In the genomic region with DNA sequence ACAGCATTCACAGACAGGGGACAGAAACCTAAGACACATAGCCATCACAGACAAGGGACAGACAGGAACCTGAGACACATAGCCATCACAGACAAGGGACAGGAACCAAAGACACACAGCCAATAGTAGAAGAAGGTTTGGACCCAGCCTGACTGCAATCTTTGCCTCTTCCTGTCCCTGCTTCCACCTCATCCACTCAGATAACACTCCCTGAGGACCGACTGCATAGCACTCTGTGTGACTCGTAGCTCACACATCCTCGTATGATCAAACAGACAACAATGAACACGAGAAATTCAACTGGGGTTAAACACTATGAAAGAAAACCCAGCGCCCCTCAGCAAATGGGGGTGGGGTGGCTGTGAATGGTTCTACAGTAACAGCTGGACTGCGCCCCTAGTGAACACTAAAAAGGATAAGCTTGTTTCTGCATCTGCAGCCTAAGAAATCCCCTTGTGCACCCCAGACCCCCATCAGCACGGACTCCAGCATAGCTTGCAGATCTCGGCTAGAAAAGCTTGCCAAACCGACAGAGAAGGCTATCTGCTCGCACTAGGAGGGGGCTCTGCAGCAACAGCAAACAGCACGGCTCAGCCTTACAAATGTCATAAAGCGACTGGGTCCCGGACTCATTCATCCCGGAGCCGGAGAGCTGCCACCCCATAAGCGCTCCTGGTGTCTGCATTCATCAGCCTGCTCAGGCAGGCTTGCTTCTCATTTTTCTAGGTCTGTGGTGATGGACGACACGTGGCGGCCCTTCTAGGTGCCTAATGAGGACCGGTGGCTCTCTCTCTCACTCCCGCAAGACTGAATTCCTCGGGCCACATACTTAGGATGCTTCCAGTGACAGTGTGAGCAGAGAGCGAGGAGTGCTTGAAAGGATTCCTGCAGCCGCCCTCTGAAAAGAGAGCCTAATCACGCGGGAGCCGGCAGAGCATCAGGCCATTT, we compare ENCODE assay signal across 8 mouse cellular contexts. TPM values are rescaled to one million over a fixed set of nuclear protein-coding genes. Genes with fewer than 3 reads are reported as not detected.
DNase-seq lines count a peak whose midpoint lies in the region; ATAC-seq and TF ChIP-seq lines count a peak whose summit lies in the region.

No protein-coding gene starts in this region.

- ATAC-seq in frontal cortex, adult (ENCODE audit: low TSS enrichment): peak; percentile 18; the same call in 1 of the 2 replicates
- 0 out of 2 replicates have a peak, but pooled peaks have one; percentile 36 for ATAC-seq in forebrain, embryonic 12.5 days (ENCODE audit: low FRiP score)
- no peak for ATAC-seq in limb, embryonic 15.5 days (ENCODE audit: insufficient number of reproducible peaks, low FRiP score, low TSS enrichment, low read depth)
- no peak for ATAC-seq in inflammation-experienced regulatory T-cells, adult 6 months

- peaks cover 38% of the 10 kb centered on the region for H3K27me3 ChIP-seq in E14TG2a.4 (ENCODE audit: insufficient read depth, low read length)
- peaks cover 18% of the 10 kb centered on the region for H3K27me3 ChIP-seq in forebrain, embryonic 12.5 days
- H3K27me3 ChIP-seq in limb, embryonic 15.5 days: peaks cover 13% of the 10 kb centered on the region

- WGBS in forebrain, embryonic 12.5 days: 10% methylated on average over 27 of the region's 27 CpGs
- 9% methylated on average over 27 of the region's 27 CpGs for WGBS in limb, embryonic 15.5 days

- peak overlapping the region; percentile 21; the same call in 1 of the 2 replicates for H3K9ac ChIP-seq in forebrain, embryonic 12.5 days
- H3K9ac ChIP-seq in limb, embryonic 15.5 days: peak overlapping the region; percentile 23; the same call in 1 of the 2 replicates

- peaks cover 34% of the 10 kb centered on the region for H3K4me1 ChIP-seq in E14TG2a.4 (replicated peaks; ENCODE audit: low read depth, low read length)
- peaks cover 55% of the 10 kb centered on the region for H3K4me1 ChIP-seq in forebrain, embryonic 12.5 days
- H3K4me1 ChIP-seq in limb, embryonic 15.5 days: peaks cover 32% of the 10 kb centered on the region

- H3K36me3 ChIP-seq in E14TG2a.4 (ENCODE audit: insufficient read depth, low read length): no peaks in the 10 kb centered on the region
- no peaks in the 10 kb centered on the region for H3K36me3 ChIP-seq in forebrain, embryonic 12.5 days (replicated peaks)
- no peaks in the 10 kb centered on the region for H3K36me3 ChIP-seq in limb, embryonic 15.5 days

- H3K9me3 ChIP-seq in E14TG2a.4 (ENCODE audit: low read length): no peaks in the 10 kb centered on the region
- no peaks in the 10 kb centered on the region for H3K9me3 ChIP-seq in forebrain, embryonic 12.5 days
- no peaks in the 10 kb centered on the region for H3K9me3 ChIP-seq in limb, embryonic 15.5 days

- TF ChIP-seq CTCF in E14TG2a.4 (conservative IDR thresholded peaks at IDR 0.05; ENCODE audit: low read length): no peak

- no peak for DNase-seq in frontal cortex, postnatal 10 days (ENCODE audit: low spot score in 2 of 2)
- no peak for DNase-seq in layer of hippocampus, postnatal 25 days (ENCODE audit: extremely low spot score in 1 of 2, low spot score in 1 of 2)
- no peak for DNase-seq in urinary bladder, postnatal 4 days (ENCODE audit: low spot score in 2 of 2)

- H3K4me3 ChIP-seq in E14TG2a.4 (replicated peaks; ENCODE audit: low read length): peak overlapping the region; percentile 66
- peak overlapping the region; percentile 17 for H3K4me3 ChIP-seq in forebrain, embryonic 12.5 days (replicated peaks)
- peak overlapping the region; percentile 23 for H3K4me3 ChIP-seq in limb, embryonic 15.5 days

- peak overlapping the region; percentile 16; the same call in 1 of the 2 replicates for H3K27ac ChIP-seq in forebrain, embryonic 12.5 days
- peak overlapping the region; percentile 51; the same call in 1 of the 2 replicates for H3K27ac ChIP-seq in limb, embryonic 15.5 days

- peak overlapping the region; percentile 52 for H3K4me2 ChIP-seq in forebrain, embryonic 12.5 days
- peak overlapping the region; percentile 41 for H3K4me2 ChIP-seq in limb, embryonic 15.5 days

RNA-seq across cellular contexts. Expression of a gene that starts 44.5 kb away (rescaled TPM):
- 3.5 and 4.0 TPM in 2 replicates for polyA plus RNA-seq in forebrain, embryonic 12.5 days (2016; fragmentation: Nextera tagmentation; extraction: Ambion mirVana)
- 4.7 and 5.6 TPM in 2 replicates for polyA plus RNA-seq in limb, embryonic 15.5 days (2015; fragmentation: Nextera tagmentation; extraction: Ambion mirVana)
- 1 to 10 TPM in 2 of 3 experiments, under 1 TPM in 1; 0.90 to 1.9 (median 1.1) TPM for polyA plus RNA-seq in inflammation-experienced regulatory T-cells, adult 6 months (2017; shearing (Covaris generic))
- total RNA-seq in layer of hippocampus, postnatal 25 days (2021): 10 to 100 TPM; 20.9 to 22.3 TPM

Comparison
In these comparisons a context has a peak if more than half of its experiments do, and no peak if none do; other contexts are left out.
1. ATAC-seq: peak in frontal cortex, adult (single experiment) and forebrain, embryonic 12.5 days (single experiment); none in limb, embryonic 15.5 days (single experiment) and inflammation-experienced regulatory T-cells, adult 6 months (single experiment).
2. Peak in every context shown above with its lines, with median percentiles within 50 percentile points of each other: H3K4me3 ChIP-seq.